ENCODE assay signal across 18 mouse cellular contexts in the genomic region with DNA sequence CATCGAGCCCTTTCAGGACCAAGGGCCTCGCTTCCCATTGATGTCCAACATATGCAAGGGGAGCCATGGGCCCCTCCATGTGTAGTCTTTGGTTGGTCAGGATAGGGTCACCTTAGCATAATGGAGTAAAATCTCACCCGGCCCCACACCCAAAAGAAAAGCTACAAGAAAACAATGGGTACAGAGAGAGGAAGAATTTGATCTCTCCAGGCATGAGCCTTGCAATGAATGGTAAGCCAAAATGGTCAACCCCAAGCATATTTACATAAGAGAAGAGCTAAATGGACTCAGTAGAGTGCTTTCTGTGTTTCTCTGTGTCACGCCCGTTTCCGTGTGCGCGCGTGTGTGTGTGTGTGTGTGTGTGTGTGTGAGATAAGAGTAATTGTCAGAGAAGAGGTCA.
DNase-seq lines count a peak whose midpoint lies in the region; TF ChIP-seq lines count a peak whose summit lies in the region.
"Had no signal": no experiment of that assay in that cellular context is flagged by ENCODE, and none has a peak within 500 bp of the region (broad histone marks: within the 10 kb centered on the region; RNA-seq: fewer than 3 reads in every experiment).

No protein-coding gene starts in this region.

- peaks cover 0 to 2% of the 10 kb centered on the region in 2 experiments; a peak in 2 of 4 replicates for H3K4me1 ChIP-seq in ES-E14 (ENCODE audit: control insufficient read depth in 2 of 2, insufficient read depth in 2 of 2, low read length in 2 of 2, poor library complexity in 1 of 2)
- H3K4me1 ChIP-seq: embryonic facial prominence, embryonic 10.5 days; embryonic facial prominence, embryonic 12.5 days; forebrain, embryonic 13.5 days; forebrain, embryonic 15.5 days had no signal

- no peaks in the 10 kb centered on the region for H3K36me3 ChIP-seq in ES-E14 (ENCODE audit: control insufficient read depth, insufficient read depth, low read length, poor library complexity, severe bottlenecking)
- H3K36me3 ChIP-seq: embryonic facial prominence, embryonic 10.5 days; embryonic facial prominence, embryonic 12.5 days; forebrain, embryonic 15.5 days had no signal

- no peak overlapping the region for H3K27ac ChIP-seq in ES-E14 (ENCODE audit: insufficient read depth, low read depth, low read length, poor library complexity, severe bottlenecking)
- H3K27ac ChIP-seq: embryonic facial prominence, embryonic 10.5 days; embryonic facial prominence, embryonic 12.5 days; forebrain, embryonic 13.5 days; forebrain, embryonic 15.5 days had no signal

- H3K9ac ChIP-seq in ES-E14 (ENCODE audit: insufficient read depth, low read depth, low read length, poor library complexity, severe bottlenecking): no peak overlapping the region
- H3K9ac ChIP-seq: embryonic facial prominence, embryonic 12.5 days; forebrain, embryonic 13.5 days; forebrain, embryonic 15.5 days; forebrain, postnatal 0 days had no signal

- H3K9me3 ChIP-seq in ES-E14 (ENCODE audit: control insufficient read depth, insufficient read depth, low read depth, low read length): no peaks in the 10 kb centered on the region
- H3K9me3 ChIP-seq: embryonic facial prominence, embryonic 10.5 days; embryonic facial prominence, embryonic 12.5 days; forebrain, embryonic 13.5 days; forebrain, embryonic 15.5 days had no signal

- in situ Hi-C loops in ES-E14 (cut with MboI; ENCODE audit: low sequenced_read_pairs in 2 of 2, unreplicated experiment in 2 of 2): no loop called here

- DNase-seq in ES-CJ7 (ENCODE audit: low read depth, low spot score): peak; percentile 71
- DNase-seq in ES-E14 (ENCODE audit: low read depth, low spot score): peak; percentile 48
- DNase-seq in ZHBTc4 (ENCODE audit: low read depth, low spot score): peak; percentile 65
- no peak for DNase-seq in cerebellum, postnatal 25 days
- no peak for DNase-seq in gastrocnemius, postnatal 25 days
- DNase-seq: adrenal gland, adult 2 months; adrenal gland, postnatal 10 days; adrenal gland, postnatal 25 days; cerebellum, adult 11 months; cerebellum, adult 18-20 months; cerebellum, adult 8-10 months; cerebellum, adult 9-11 months; cerebellum, postnatal 14 days; forebrain, postnatal 0 days had no signal

- H3K4me3 ChIP-seq in ES-E14 (ENCODE audit: insufficient read depth in 1 of 2, low read depth in 1 of 2, low read length in 2 of 2, poor library complexity in 1 of 2, severe bottlenecking in 1 of 2): no peak overlapping the region
- H3K4me3 ChIP-seq: embryonic facial prominence, embryonic 10.5 days; embryonic facial prominence, embryonic 12.5 days; forebrain, embryonic 13.5 days; forebrain, embryonic 15.5 days had no signal

TF ChIP-seq in ES-E14, 5 proteins besides CTCF, POLR2A, EP300 and RAD21:
- TF ChIP-seq CHD2 (IDR thresholded peaks at IDR 0.05; ENCODE audit: low read depth, low read length) (no peak), ZNF384 (IDR thresholded peaks at IDR 0.05; ENCODE audit: low read depth, low read length) (no peak), MAFK (IDR thresholded peaks at IDR 0.05; ENCODE audit: insufficient read depth, low read depth, low read length) (no peak), HCFC1 (IDR thresholded peaks at IDR 0.05; ENCODE audit: borderline replicate concordance, insufficient read depth, low read length) (no peak), ZC3H11A (IDR thresholded peaks at IDR 0.05; ENCODE audit: borderline replicate concordance, low read depth, low read length) (no peak)

Comparison
In these comparisons a context has a peak if more than half of its experiments do, and no peak if none do; other contexts are left out.
1. DNase-seq: peak in ES-CJ7 (single experiment), ES-E14 (single experiment) and ZHBTc4 (single experiment); none in cerebellum, postnatal 25 days (0 of 2) and gastrocnemius, postnatal 25 days (single experiment).